Comparison of ENCODE assay signal across 21 mouse cellular contexts in the genomic region with DNA sequence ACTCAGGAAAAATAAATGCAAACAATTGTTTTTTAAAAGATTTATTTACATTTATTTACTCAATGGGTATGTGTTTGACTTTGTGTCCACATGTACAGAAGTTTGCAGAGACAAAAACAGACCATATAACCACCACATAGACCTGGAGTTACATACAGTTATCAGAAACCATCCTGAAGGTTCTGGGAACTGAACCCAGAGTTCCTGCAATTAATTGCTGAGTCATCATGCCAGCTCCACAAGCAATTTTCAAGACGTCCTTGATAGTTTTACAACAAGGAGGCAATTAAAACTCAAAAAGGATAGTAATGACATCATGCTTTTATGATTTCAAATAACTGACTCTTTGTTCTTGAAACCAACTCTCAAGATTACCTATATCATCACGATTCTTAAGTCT.
DNase-seq lines count a peak whose midpoint lies in the region; TF ChIP-seq lines count a peak whose summit lies in the region.
"Had no signal": no experiment of that assay in that cellular context is flagged by ENCODE, and none has a peak within 500 bp of the region (broad histone marks: within the 10 kb centered on the region; RNA-seq: fewer than 3 reads in every experiment).

No protein-coding gene starts in this region.

- no peak overlapping the region for H3K27ac ChIP-seq in CH12.LX (ENCODE audit: insufficient read depth, low read depth)
- no peak overlapping the region for H3K27ac ChIP-seq in ES-E14 (ENCODE audit: insufficient read depth, low read depth, low read length, poor library complexity, severe bottlenecking)
- H3K27ac ChIP-seq: embryonic facial prominence, embryonic 13.5 days; embryonic facial prominence, embryonic 15.5 days; forebrain, embryonic 10.5 days; forebrain, embryonic 12.5 days had no signal

- TF ChIP-seq EP300 in CH12.LX (IDR thresholded peaks at IDR 0.05; ENCODE audit: low read length), result no peak

- H3K4me1 ChIP-seq in CH12.LX (ENCODE audit: control insufficient read depth in 1 of 2, insufficient read depth in 2 of 2) (peaks cover 2 to 43% of the 10 kb centered on the region in 2 experiments; a peak in 3 of 4 replicates), ES-E14 (ENCODE audit: control insufficient read depth in 2 of 2, insufficient read depth in 2 of 2, low read length in 2 of 2, poor library complexity in 1 of 2) (no peaks in the 10 kb centered on the region)
- H3K4me1 ChIP-seq: embryonic facial prominence, embryonic 13.5 days; embryonic facial prominence, embryonic 15.5 days; forebrain, embryonic 10.5 days; forebrain, embryonic 12.5 days had no signal

- DNase-seq in CH12.LX (ENCODE audit: extremely low read depth), result no peak
- no peak for DNase-seq in ES-E14 (ENCODE audit: low read depth, low spot score)
- peak; percentile 5 for DNase-seq in c-Kit-negative CD71-positive TER-119-positive erythroid progenitor cells, embryonic 14.5 days (ENCODE audit: low read depth, low spot score)
- no peak for DNase-seq in thymus, postnatal 0 days (ENCODE audit: low spot score)
- DNase-seq in ovary, postnatal 36 days (ENCODE audit: low spot score), result no peak
- no peak for DNase-seq in frontal cortex, postnatal 14 days (ENCODE audit: low spot score in 2 of 2)
- DNase-seq: adrenal gland, adult 8-10 months; adrenal gland, postnatal 14 days; adrenal gland, postnatal 36 days; cerebellum, adult 11-12 months; cerebellum, adult 2 months; cerebellum, adult 9-10 months; cerebellum, postnatal 10 days; cerebellum, postnatal 36 days; embryo, embryonic 11 days had no signal

- TF ChIP-seq POLR2A in CH12.LX (IDR thresholded peaks at IDR 0.05; ENCODE audit: low read depth, low read length), result no peak

- no peak overlapping the region for H3K4me3 ChIP-seq in CH12.LX (replicated peaks in 1 of 3; ENCODE audit: low read depth in 2 of 3, low read length in 2 of 3, poor library complexity in 1 of 3)
- no peak overlapping the region for H3K4me3 ChIP-seq in ES-E14 (ENCODE audit: insufficient read depth in 1 of 2, low read depth in 1 of 2, low read length in 2 of 2, poor library complexity in 1 of 2, severe bottlenecking in 1 of 2)
- H3K4me3 ChIP-seq: embryonic facial prominence, embryonic 13.5 days; embryonic facial prominence, embryonic 15.5 days; erythroblast, embryonic 14.5 days; forebrain, embryonic 10.5 days; forebrain, embryonic 12.5 days had no signal

- no peak for TF ChIP-seq CTCF in CH12.LX (conservative IDR thresholded peaks at IDR 0.05 in 1 of 2, IDR thresholded peaks at IDR 0.05 in 1 of 2; ENCODE audit: low read depth in 2 of 2, low read length in 2 of 2)

- H3K36me3 ChIP-seq in CH12.LX (replicated peaks in 1 of 2; ENCODE audit: control insufficient read depth in 1 of 2, insufficient read depth in 1 of 2, low read length in 1 of 2), result peaks cover 6 to 46% of the 10 kb centered on the region in 2 experiments
- no peaks in the 10 kb centered on the region; the same call in 1 of the 2 replicates for H3K36me3 ChIP-seq in ES-E14 (ENCODE audit: control insufficient read depth, insufficient read depth, low read length, poor library complexity, severe bottlenecking)
- H3K36me3 ChIP-seq: embryonic facial prominence, embryonic 15.5 days; forebrain, embryonic 10.5 days; forebrain, embryonic 12.5 days had no signal

- in situ Hi-C loops in CH12.LX (cut with MboI; ENCODE audit: low pct_ligation_motif_present, low pct_unique_long_range_greater_than_20kb, low sequenced_read_pairs) (no loop called here), ES-E14 (cut with MboI; ENCODE audit: low sequenced_read_pairs in 2 of 2, unreplicated experiment in 2 of 2) (no loop called here)

- H3K27me3 ChIP-seq in CH12.LX (replicated peaks), result no peaks in the 10 kb centered on the region
- H3K27me3 ChIP-seq: embryonic facial prominence, embryonic 13.5 days; embryonic facial prominence, embryonic 15.5 days; forebrain, embryonic 12.5 days; Patski had no signal

- dilution Hi-C loops in CH12.LX (cut with MboI; ENCODE audit: extremely low pct_ligation_motif_present, extremely low pct_unique_long_range_greater_than_20kb, low sequenced_read_pairs), result no loop called here

- no peaks in the 10 kb centered on the region for H3K9me3 ChIP-seq in CH12.LX (replicated peaks; ENCODE audit: low read length)
- no peaks in the 10 kb centered on the region for H3K9me3 ChIP-seq in ES-E14 (ENCODE audit: control insufficient read depth, insufficient read depth, low read depth, low read length)
- H3K9me3 ChIP-seq: embryonic facial prominence, embryonic 13.5 days; embryonic facial prominence, embryonic 15.5 days; forebrain, embryonic 10.5 days; forebrain, embryonic 12.5 days had no signal

- no peaks in the 10 kb centered on the region; the same call in 1 of the 2 replicates for H3K79me2 ChIP-seq in CH12.LX (replicated peaks; ENCODE audit: control insufficient read depth, extremely low read depth, insufficient read depth, poor library complexity, severe bottlenecking)

- H3K9ac ChIP-seq in CH12.LX (ENCODE audit: insufficient read depth, low read depth) (no peak overlapping the region), ES-E14 (ENCODE audit: insufficient read depth, low read depth, low read length, poor library complexity, severe bottlenecking) (no peak overlapping the region)
- H3K9ac ChIP-seq: embryonic facial prominence, embryonic 13.5 days; embryonic facial prominence, embryonic 15.5 days; forebrain, embryonic 12.5 days had no signal

- H3K4me2 ChIP-seq in CH12.LX (ENCODE audit: insufficient read depth, low read depth, poor library complexity, severe bottlenecking), result no peak overlapping the region
- H3K4me2 ChIP-seq: embryonic facial prominence, embryonic 13.5 days; embryonic facial prominence, embryonic 15.5 days; forebrain, embryonic 12.5 days had no signal

- no peak for TF ChIP-seq RAD21 in CH12.LX (IDR thresholded peaks at IDR 0.05; ENCODE audit: low read depth, low read length)

TF ChIP-seq in CH12.LX, 34 proteins besides CTCF, POLR2A, EP300 and RAD21:
- TF ChIP-seq CHD2 (IDR thresholded peaks at IDR 0.05; ENCODE audit: low read length), result no peak
- TF ChIP-seq MAZ (IDR thresholded peaks at IDR 0.05; ENCODE audit: low read depth, low read length), result no peak
- TF ChIP-seq MAFK (IDR thresholded peaks at IDR 0.05; ENCODE audit: insufficient replicate concordance, low read length), result peak; percentile 76
- no peak for TF ChIP-seq CHD1 (IDR thresholded peaks at IDR 0.05; ENCODE audit: low read depth, low read length)
- TF ChIP-seq ZC3H11A (IDR thresholded peaks at IDR 0.05; ENCODE audit: low read depth, low read length), result no peak
- no peak for TF ChIP-seq HCFC1 (IDR thresholded peaks at IDR 0.05; ENCODE audit: low read depth, low read length)
- TF ChIP-seq E2F4 (IDR thresholded peaks at IDR 0.05; ENCODE audit: insufficient replicate concordance, low read depth, low read length), result no peak

TF ChIP-seq in ES-E14, 5 proteins besides CTCF, POLR2A, EP300 and RAD21:
- TF ChIP-seq CHD2 (IDR thresholded peaks at IDR 0.05; ENCODE audit: low read depth, low read length), result no peak
- TF ChIP-seq MAFK (IDR thresholded peaks at IDR 0.05; ENCODE audit: insufficient read depth, low read depth, low read length), result peak; percentile 87
TF ChIP-seq in ES-E14: peak in this region for 1.
